Mouse (Mus musculus) urinary bladder, postnatal 14 days (tissue): Measurements from ENCODE around the gene Aldh1a2.

Source experiments
- DNase-seq: peaks from one replicate; pipeline ENCODE4 v3.0.0; 2021; ENCODE audit warnings: low spot score

Aldh1a2 gene

DNA sequence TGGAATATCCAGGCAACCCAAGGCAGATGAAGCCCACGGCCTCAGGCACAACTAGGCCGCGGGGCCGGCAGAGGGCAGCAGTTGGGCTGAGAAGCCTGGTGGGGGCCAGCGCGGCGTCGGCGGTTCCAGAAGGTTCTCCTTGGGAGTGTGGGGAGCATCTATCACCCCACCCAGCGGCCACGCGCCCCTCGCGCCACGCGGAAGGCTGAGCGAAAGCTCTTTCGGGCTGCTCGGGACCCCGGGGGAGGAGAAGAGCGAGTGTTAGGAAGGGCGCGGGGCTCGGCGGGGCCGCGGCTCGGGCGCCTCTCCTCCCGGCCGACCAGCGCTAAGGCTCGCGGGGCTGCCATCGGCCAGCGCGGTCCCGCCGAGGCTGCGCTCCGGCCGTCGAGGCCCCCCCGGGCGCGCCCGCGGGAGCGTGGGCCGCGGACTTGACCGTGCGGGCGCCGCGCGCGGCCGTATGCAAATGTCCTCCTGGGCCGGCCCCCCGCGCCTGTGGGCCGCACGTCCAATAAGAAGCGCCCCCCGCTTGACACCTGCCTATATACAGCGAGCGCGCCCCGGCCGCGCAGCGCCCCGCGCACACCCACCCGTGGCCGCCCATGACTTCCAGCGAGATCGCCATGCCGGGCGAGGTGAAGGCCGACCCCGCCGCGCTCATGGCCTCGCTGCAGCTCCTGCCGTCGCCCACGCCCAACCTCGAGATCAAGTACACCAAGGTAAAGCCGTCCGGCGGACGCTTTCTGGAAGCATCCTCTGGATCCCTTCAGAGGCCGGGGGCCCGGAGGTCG lies at the start of gene Aldh1a2:
Aldh1a2 (plus strand) TSS at position 542 of the 788 bp plus-strand sequence.
- DNase-seq, result peak; percentile 72

- no peak for DNase-seq
Observed at GRCm38 (mm10) chr9:71166019-71166705, 49.4 kb upstream of the Aldh1a2 start.

- DNase-seq, result no peak
Observed at GRCm38 (mm10) chr9:71166871-71167465, 48.6 kb upstream of the Aldh1a2 start.

- DNase-seq, result no peak
Observed at GRCm38 (mm10) chr9:71167473-71168215, 47.9 kb upstream of the Aldh1a2 start.

GRCm38 (mm10) chr9:71168511-71168910 lies 47.1 kb upstream of the Aldh1a2 start, which contains the start of gene Aqp9:
Gene Aqp9, minus strand, starts transcription at chr9:71168682.
- DNase-seq, result no peak

GRCm38 (mm10) chr9:71173533-71173932 lies 42.1 kb upstream of the Aldh1a2 start:
- no peak for DNase-seq

GRCm38 (mm10) chr9:71174316-71174975 lies 41.1 kb upstream of the Aldh1a2 start:
- DNase-seq, result peak; percentile 55

- DNase-seq, result no peak
Observed at GRCm38 (mm10) chr9:71175686-71176085, 39.9 kb upstream of the Aldh1a2 start.

DNA sequence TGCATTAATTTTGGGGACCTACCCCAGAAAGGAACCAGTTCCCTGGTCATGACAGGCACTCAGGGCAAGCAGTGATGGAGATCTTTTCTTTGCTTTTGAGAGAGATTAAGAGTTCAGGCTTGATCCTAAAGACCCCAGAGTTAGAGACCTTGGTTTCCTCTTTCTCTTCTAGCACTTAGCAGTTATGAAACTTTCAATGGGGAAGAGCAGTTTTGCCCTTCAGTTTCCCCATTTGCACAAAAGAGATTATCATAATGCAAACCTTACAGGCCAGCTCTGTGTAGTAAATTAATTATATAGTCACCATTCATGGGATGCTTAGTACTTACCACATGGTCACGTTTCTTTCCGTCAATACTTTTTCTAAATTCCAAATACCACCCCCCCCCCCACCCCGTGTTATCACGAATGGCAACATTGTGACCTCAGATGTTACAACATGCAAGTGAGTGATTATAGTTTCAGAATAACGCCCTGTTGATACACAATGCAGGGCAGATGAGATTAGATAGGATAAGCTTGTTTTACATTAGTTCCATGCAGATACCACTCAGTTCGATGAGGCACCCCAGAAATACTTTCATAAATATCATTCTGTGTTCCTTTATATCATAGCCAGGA lies 36.2 kb upstream of the Aldh1a2 start:
- no peak for DNase-seq

GRCm38 (mm10) chr9:71179964-71180700 lies 35.5 kb upstream of the Aldh1a2 start:
- DNase-seq, result no peak

GRCm38 (mm10) chr9:71185285-71185684 lies 30.3 kb upstream of the Aldh1a2 start:
- DNase-seq, result no peak

GRCm38 (mm10) chr9:71185823-71186222 lies 29.8 kb upstream of the Aldh1a2 start:
- DNase-seq, result no peak

- DNase-seq, result no peak
Observed at GRCm38 (mm10) chr9:71187396-71187795, 28.2 kb upstream of the Aldh1a2 start.

GRCm38 (mm10) chr9:71188647-71189415 lies 26.8 kb upstream of the Aldh1a2 start:
- DNase-seq, result peak; percentile 75

DNA sequence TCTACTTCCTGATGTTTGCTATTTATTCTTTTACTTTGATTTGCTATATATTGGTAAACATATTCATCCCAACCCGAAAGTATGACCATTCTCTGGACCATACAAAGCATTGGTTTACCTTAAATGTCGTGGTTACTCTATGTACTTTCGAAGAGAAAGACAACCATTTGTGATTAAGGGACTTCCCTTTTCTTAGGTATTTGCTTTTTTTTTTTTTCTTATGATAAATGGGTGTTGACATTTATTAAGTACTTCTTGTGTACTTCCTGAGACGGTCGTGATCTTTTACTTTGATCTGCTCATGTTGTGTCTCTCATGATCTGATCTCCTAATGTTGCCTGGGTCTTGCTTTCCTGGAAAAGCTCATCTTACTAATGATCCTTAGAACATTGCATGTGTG lies 16.8 kb upstream of the Aldh1a2 start:
- DNase-seq, result no peak

DNA sequence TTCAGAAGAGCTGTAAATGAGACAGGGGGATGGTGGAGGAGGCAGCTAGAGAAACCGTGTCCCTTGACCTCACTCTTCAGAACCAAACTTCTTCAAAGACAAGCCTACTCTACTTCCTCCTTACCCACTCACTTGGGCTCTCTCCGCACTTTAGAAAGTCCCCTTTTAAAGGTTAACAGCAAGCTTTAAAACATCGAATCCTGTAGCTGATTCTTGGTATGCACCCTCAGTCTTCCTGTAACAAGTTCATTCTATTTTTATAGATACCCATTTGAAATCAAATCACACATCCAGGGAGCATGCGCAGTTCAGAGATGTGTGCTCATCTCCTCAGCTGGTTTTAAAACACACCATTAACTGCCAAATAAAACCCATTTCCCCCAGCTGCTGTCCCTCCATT lies 13.3 kb upstream of the Aldh1a2 start:
- no peak for DNase-seq

DNA sequence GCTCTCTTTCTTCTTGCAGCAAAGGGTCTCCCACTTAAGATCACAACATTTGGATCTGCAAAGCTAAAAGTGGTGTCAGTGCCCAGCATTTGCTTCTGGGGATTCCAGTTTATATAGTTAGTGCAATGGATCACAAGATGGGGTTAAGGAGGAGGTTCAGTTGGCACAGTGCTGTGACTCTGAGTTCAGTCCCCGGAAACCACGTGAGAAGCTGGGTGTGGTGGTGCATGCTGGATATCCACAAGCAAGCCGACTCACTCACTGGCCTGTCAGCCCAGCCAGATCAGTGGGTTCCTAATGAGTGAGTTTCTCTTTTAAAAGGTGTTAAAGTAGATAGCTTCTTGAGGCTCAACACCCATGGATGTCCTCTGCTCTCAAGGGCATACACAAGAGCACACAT lies 6.3 kb upstream of the Aldh1a2 start:
- no peak for DNase-seq

- DNase-seq, result no peak
Observed at GRCm38 (mm10) chr9:71210870-71211269, 4.7 kb upstream of the Aldh1a2 start.

GRCm38 (mm10) chr9:71213636-71214035 lies 2.0 kb upstream of the Aldh1a2 start:
- DNase-seq, result no peak
